Mouse (Mus musculus) megakaryocyte, embryonic 14.5 days (primary cell): ENCODE measurements around the gene Tcn2. TPM values are rescaled to one million over a fixed set of nuclear protein-coding genes. Genes with fewer than 3 reads are reported as not detected.
"Not testable (repeated sequence)": the region's sequence is repeated elsewhere in the genome, so short reads cannot be mapped to it uniquely, and the experiment has no call there.

Source experiments
- H3K27me3 ChIP-seq: replicated peaks from 2 replicates; pipeline ENCODE3; 2012; ENCODE audit warnings: inconsistent platforms
- H3K36me3 ChIP-seq: replicated peaks from 2 replicates; pipeline ENCODE3; 2012; ENCODE audit warnings: low read length, inconsistent platforms, mixed read lengths
- H3K4me1 ChIP-seq: 2 replicates; pipeline ENCODE4 v1.6.1; 2012; ENCODE audit warnings: inconsistent platforms
- H3K4me3 ChIP-seq: replicated peaks from 2 replicates; pipeline ENCODE3; 2012; ENCODE audit warnings: moderate library complexity, mild to moderate bottlenecking, inconsistent platforms
- H3K9me3 ChIP-seq: 2 replicates; pipeline ENCODE4 v1.6.1; 2012; ENCODE audit warnings: inconsistent platforms
- FLI1 ChIP-seq: IDR thresholded peaks from 2 replicates; pipeline ENCODE4 v1.6.1; 2012; ENCODE audit warnings: low read length, inconsistent platforms, mixed read lengths
- GATA1 ChIP-seq: IDR thresholded peaks from 3 replicates; pipeline ENCODE4 v1.6.1; 2012; ENCODE audit warnings: mixed read lengths, low read length, inconsistent platforms, borderline replicate concordance
- polyA plus RNA-seq: library from polyadenylated mRNA; stranded (reverse); fragments of >175 nt; gene quantifications from 2 replicates; pipeline ENCODE4 v1.2.3, GENCODE M21; 2012; ENCODE audit warnings: low replicate concordance; ENCODE audit not compliant: insufficient read depth

Gene Tcn2
- polyA plus RNA-seq, 1 experiment = 9.7 TPM

- TF ChIP-seq GATA1 (no peak), FLI1 (no peak)
- Histone ChIP-seq H3K27me3 (peaks cover 19% of the 10 kb centered on the region), H3K9me3 (no peaks in the 10 kb centered on the region), H3K4me3 (peak within 1 kb of the TSS; percentile 94), H3K36me3 (peaks cover 8% of the 10 kb centered on the region), H3K4me1 (peaks cover 59% of the 10 kb centered on the region)
Measured at GRCm38 (mm10) chr11:3914109-3914840, 17.7 kb downstream of the Tcn2 start, which contains the start of gene Slc35e4. Gene Slc35e4, minus strand, starts transcription at chr11:3914664.

- TF ChIP-seq GATA1 (no peak), FLI1 (no peak)
- Histone ChIP-seq H3K27me3 (peaks cover 19% of the 10 kb centered on the region), H3K36me3 (peaks cover 15% of the 10 kb centered on the region), H3K4me3 (peak overlapping the region; percentile 94), H3K4me1 (peaks cover 67% of the 10 kb centered on the region), H3K9me3 (no peaks in the 10 kb centered on the region)
Measured at GRCm38 (mm10) chr11:3913316-3914108, 18.4 kb downstream of the Tcn2 start.

- H3K36me3 ChIP-seq = peaks cover 20% of the 10 kb centered on the region
- TF ChIP-seq FLI1 (no peak), GATA1 (no peak)
- peaks cover 19% of the 10 kb centered on the region for H3K27me3 ChIP-seq
- peaks cover 73% of the 10 kb centered on the region for H3K4me1 ChIP-seq
- peak overlapping the region; percentile 94 for H3K4me3 ChIP-seq
- H3K9me3 ChIP-seq = no peaks in the 10 kb centered on the region
Measured at GRCm38 (mm10) chr11:3912875-3913271, 19.1 kb downstream of the Tcn2 start.

- Histone ChIP-seq H3K27me3 (peaks cover 18% of the 10 kb centered on the region), H3K4me3 (peak overlapping the region; percentile 94), H3K9me3 (no peaks in the 10 kb centered on the region), H3K4me1 (peaks cover 77% of the 10 kb centered on the region), H3K36me3 (peaks cover 26% of the 10 kb centered on the region)
- TF ChIP-seq FLI1 (no peak), GATA1 (no peak)
Measured at GRCm38 (mm10) chr11:3912100-3912874, 19.7 kb downstream of the Tcn2 start.

GRCm38 (mm10) chr11:3911440-3911839, 20.5 kb downstream of the Tcn2 start:
- peaks cover 35% of the 10 kb centered on the region for H3K36me3 ChIP-seq
- peaks cover 77% of the 10 kb centered on the region for H3K4me1 ChIP-seq
- peak overlapping the region; percentile 83 for H3K4me3 ChIP-seq
- H3K27me3 ChIP-seq = peaks cover 14% of the 10 kb centered on the region
- not testable (repeated sequence) for H3K9me3 ChIP-seq

GRCm38 (mm10) chr11:3910513-3911310, 21.2 kb downstream of the Tcn2 start:
- H3K4me3 ChIP-seq = peak overlapping the region; percentile 83
- H3K9me3 ChIP-seq = no peaks in the 10 kb centered on the region
- H3K27me3 ChIP-seq = peaks cover 9% of the 10 kb centered on the region
- H3K36me3 ChIP-seq = peaks cover 42% of the 10 kb centered on the region
- H3K4me1 ChIP-seq = peaks cover 74% of the 10 kb centered on the region
- TF ChIP-seq FLI1 (no peak), GATA1 (no peak)

- Histone ChIP-seq H3K4me3 (peak overlapping the region; percentile 35), H3K9me3 (no peaks in the 10 kb centered on the region), H3K27me3 (peaks cover 9% of the 10 kb centered on the region), H3K36me3 (peaks cover 57% of the 10 kb centered on the region), H3K4me1 (peaks cover 75% of the 10 kb centered on the region)
- no peak for TF ChIP-seq GATA1
- no peak for TF ChIP-seq FLI1
Measured at GRCm38 (mm10) chr11:3909236-3909635, 22.7 kb downstream of the Tcn2 start.

GRCm38 (mm10) chr11:3905446-3905845, 26.5 kb downstream of the Tcn2 start:
- peaks cover 59% of the 10 kb centered on the region for H3K36me3 ChIP-seq
- no peaks in the 10 kb centered on the region for H3K9me3 ChIP-seq
- no peak overlapping the region for H3K4me3 ChIP-seq
- H3K4me1 ChIP-seq = peaks cover 41% of the 10 kb centered on the region
- no peak for TF ChIP-seq GATA1
- no peak for TF ChIP-seq FLI1
- H3K27me3 ChIP-seq = peaks cover 2% of the 10 kb centered on the region

- Histone ChIP-seq H3K27me3 (peaks cover 2% of the 10 kb centered on the region), H3K4me3 (no peak overlapping the region), H3K4me1 (peaks cover 39% of the 10 kb centered on the region), H3K9me3 (no peaks in the 10 kb centered on the region), H3K36me3 (peaks cover 52% of the 10 kb centered on the region)
- TF ChIP-seq GATA1 (no peak), FLI1 (no peak)
Measured at GRCm38 (mm10) chr11:3904673-3905072, 27.3 kb downstream of the Tcn2 start.
